Mouse (Mus musculus) adrenal gland, postnatal 14 days (tissue): Measurements from ENCODE around the gene Rhox3e. TPM values are rescaled to one million over a fixed set of nuclear protein-coding genes. Genes with fewer than 3 reads are reported as not detected.
"Not testable (repeated sequence)": the region's sequence is repeated elsewhere in the genome, so short reads cannot be mapped to it uniquely, and the experiment has no call there.

Source experiments
- DNase-seq: peaks from one replicate; pipeline ENCODE4 v3.0.0; 2021; ENCODE audit warnings: mixed read lengths
- long read RNA-seq, 2 experiments: library from polyadenylated mRNA; stranded (forward); transcript quantifications; one replicate each; pipeline ENCODE4 v2.0.0; 2021
- total RNA-seq: library from RNA; stranded (reverse); gene quantifications from 2 replicates; pipeline ENCODE4 v1.2.3, GENCODE M21; 2021

The Rhox3e gene
- not detected in 2 replicates for total RNA-seq
- long read RNA-seq, experiment 1: 0 reads
- long read RNA-seq, experiment 2: 0 reads

DNA sequence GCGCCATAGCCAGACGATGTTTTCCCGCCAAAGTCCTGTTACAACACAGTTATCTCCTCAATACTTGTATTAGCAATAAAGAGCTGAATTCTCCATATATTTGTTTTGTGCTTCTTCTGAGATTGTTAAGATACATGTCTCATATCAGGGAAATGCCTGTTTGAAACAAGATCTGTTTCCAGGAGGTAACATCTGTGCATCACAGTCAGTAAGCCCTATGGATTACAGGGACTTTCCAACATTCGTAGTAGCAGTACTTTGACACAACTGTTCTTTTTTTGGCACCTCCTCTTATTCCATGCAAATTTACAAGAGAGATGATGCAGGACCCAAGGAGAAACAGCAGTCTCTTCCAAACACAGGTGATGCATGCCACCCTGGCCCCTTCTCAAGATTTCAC lies at the start of gene Rhox3e:
TSS of gene Rhox3e (plus strand) at position 301 of the 400 bp plus-strand sequence.
- DNase-seq: not testable (repeated sequence)

DNA sequence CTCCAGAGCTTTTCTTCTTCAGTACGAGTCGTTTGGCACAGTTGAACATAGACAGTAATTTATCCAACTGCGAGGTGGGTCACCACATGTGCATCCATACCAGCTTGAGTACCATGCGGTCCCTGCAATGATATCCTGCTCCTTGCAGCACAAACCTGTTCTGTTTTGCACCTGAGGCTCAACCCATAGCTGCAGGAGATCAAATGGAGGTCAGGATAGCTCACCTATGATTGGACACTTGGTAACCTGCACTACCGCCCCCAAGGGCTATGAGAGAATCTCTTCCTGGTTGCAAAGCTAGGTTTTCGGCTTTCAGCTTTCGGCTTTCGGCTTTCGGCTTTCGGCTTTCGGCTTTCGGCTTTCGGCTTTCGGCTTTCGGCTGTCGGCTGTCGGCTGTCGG lies 27.8 kb upstream of the Rhox3e start, which contains the start of gene Rhox4d:
TSS of gene Rhox4d (plus strand) at position 301 of the 400 bp plus-strand sequence.
- not testable (repeated sequence) for DNase-seq

- not testable (repeated sequence) for DNase-seq
Observed at GRCm38 (mm10) chrX:37530152-37530551, 11.7 kb upstream of the Rhox3e start, which contains the start of gene Rhox2e. TSS of gene Rhox2e (plus strand) at chrX:37530452.

- not testable (repeated sequence) for DNase-seq
Observed at GRCm38 (mm10) chrX:37557112-37557511, 15.3 kb downstream of the Rhox3e start, which contains the start of gene Rhox4e. TSS of gene Rhox4e (plus strand) at chrX:37557412.

DNA sequence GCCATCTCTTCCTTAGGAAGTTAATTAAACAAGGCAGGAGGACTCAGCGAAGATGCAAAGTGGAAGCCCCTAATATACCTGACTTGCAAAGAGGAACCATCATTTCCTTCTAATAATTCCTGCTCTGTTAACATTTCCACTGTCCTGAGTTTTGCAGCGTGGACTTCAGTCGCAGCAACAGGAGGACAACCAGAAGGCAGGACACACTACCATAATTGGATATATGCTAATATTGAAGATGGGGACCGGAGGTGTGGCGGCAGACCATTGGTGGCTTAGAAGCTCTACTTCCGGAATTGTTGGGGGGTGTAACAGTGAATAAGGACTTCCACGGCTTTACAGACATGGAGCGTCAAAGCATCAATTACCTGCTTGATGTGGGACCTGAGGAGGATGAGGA lies 29.3 kb downstream of the Rhox3e start, which contains the start of gene Rhox2f:
TSS of gene Rhox2f (plus strand) at position 301 of the 400 bp plus-strand sequence.
- not testable (repeated sequence) for DNase-seq

DNA sequence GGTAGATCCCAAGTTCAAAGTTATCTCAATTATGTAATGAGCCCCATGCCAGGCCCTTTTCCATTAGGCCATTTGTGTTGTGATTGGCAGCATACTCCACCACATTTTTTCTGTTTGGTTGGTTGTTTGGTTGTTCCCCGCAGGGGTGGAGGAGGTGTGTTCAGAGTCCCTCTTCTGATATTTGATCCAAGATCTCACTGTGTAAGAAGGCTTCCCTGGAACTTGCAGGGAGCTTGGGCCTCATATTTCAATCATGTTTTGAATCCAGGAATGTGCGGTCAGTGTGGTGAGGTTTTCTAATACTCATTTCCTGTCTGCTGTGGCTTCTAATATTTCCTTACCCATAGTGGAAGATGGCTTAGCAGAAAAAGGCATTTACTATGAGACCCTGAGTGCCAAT lies 30.8 kb downstream of the Rhox3e start:
- not testable (repeated sequence) for DNase-seq

- DNase-seq: not testable (repeated sequence)
Observed at GRCm38 (mm10) chrX:37580692-37581091, 38.9 kb downstream of the Rhox3e start, which contains the start of gene Rhox3f. TSS of gene Rhox3f (plus strand) at chrX:37580992.

Other genes with a start within 250 kb of the Rhox3e start
- gene Rhox3a2, start 162.0 kb upstream of the Rhox3e start, total RNA-seq: not detected in 2 replicates
- not detected in 2 replicates for gene Rhox4a2, start 151.2 kb upstream of the Rhox3e start, total RNA-seq
- gene Rhox2b, start 130.0 kb upstream of the Rhox3e start, total RNA-seq: not detected in 2 replicates
- gene Rhox4b, start 109.5 kb upstream of the Rhox3e start, total RNA-seq: not detected in 2 replicates
- gene Rhox2c, start 88.3 kb upstream of the Rhox3e start, total RNA-seq: not detected in 2 replicates
- not detected in 2 replicates for gene Rhox3c, start 83.4 kb upstream of the Rhox3e start, total RNA-seq
- gene Rhox4c, start 61.7 kb upstream of the Rhox3e start, total RNA-seq: not detected in 2 replicates
- not detected in 2 replicates for gene Rhox2d, start 48.6 kb upstream of the Rhox3e start, total RNA-seq
- not detected in 2 replicates for gene Rhox4d, start 27.7 kb upstream of the Rhox3e start, total RNA-seq
- not detected in 2 replicates for gene Rhox2e, start 11.6 kb upstream of the Rhox3e start, total RNA-seq
- not detected in 2 replicates for gene Rhox4e, start 15.4 kb downstream of the Rhox3e start, total RNA-seq
- gene Rhox2f, start 29.4 kb downstream of the Rhox3e start, total RNA-seq: not detected in 2 replicates
- not detected in 2 replicates for gene Rhox3f, start 39.0 kb downstream of the Rhox3e start, total RNA-seq
- not detected in 2 replicates for gene Rhox4f, start 65.7 kb downstream of the Rhox3e start, total RNA-seq
- gene Rhox3g, start 86.6 kb downstream of the Rhox3e start, total RNA-seq: not detected in 2 replicates
- not detected in 2 replicates for gene Rhox2g, start 101.5 kb downstream of the Rhox3e start, total RNA-seq
- gene Rhox4g, start 109.3 kb downstream of the Rhox3e start, total RNA-seq: not detected in 2 replicates
- not detected in 2 replicates for gene Rhox3h, start 126.7 kb downstream of the Rhox3e start, total RNA-seq
- gene Rhox2h, start 131.3 kb downstream of the Rhox3e start, total RNA-seq: not detected in 2 replicates